8 mouse cellular contexts compared by ENCODE assay signal in the genomic region with DNA sequence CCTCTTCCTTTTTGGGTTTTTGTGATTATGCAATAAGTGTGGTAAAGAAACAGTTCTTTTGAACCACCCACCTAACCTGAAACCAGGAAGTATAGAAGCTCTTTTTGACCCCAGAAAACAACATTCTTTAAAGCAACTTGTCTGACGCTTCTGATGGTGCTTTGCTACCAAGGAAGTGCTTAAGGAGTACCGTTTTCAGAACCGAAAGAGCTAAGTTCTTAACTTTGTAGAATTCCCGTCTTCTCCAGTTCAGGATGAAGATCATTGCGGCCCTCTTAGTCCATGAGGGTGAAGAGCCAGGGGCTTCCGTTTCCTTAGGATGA. TPM values are rescaled to one million over a fixed set of nuclear protein-coding genes. Genes with fewer than 3 reads are reported as not detected.
DNase-seq lines count a peak whose midpoint lies in the region; ATAC-seq and TF ChIP-seq lines count a peak whose summit lies in the region.

No protein-coding gene starts in this region.

- H3K4me3 ChIP-seq in liver, adult 2 months (ENCODE audit: insufficient read depth, low read depth, low read length) = peak overlapping the region; percentile 32; the same call in 1 of the 2 replicates
- H3K4me3 ChIP-seq in cortical plate, adult 2 months (ENCODE audit: insufficient read depth, low read length) = peak overlapping the region; percentile 79
- H3K4me3 ChIP-seq in intestine, postnatal 0 days (ENCODE audit: low read depth, low read length) = peak overlapping the region; percentile 96
- H3K4me3 ChIP-seq in neural tube, embryonic 12.5 days = no peak overlapping the region

- no peak for DNase-seq in liver, adult 2 months (ENCODE audit: extremely low read depth, low read depth, low spot score)
- DNase-seq in liver = no peak
- DNase-seq in gastrocnemius, postnatal 10 days = no peak
- DNase-seq in ovary, postnatal 10 days (ENCODE audit: low spot score) = no peak
- no peak for DNase-seq in urinary bladder, adult 18-20 months (ENCODE audit: low spot score in 2 of 2)

- H3K36me3 ChIP-seq in liver, adult 2 months (ENCODE audit: control insufficient read depth, insufficient read depth, low read length) = no peaks in the 10 kb centered on the region
- 0 out of 2 replicates have a peak, but pooled peaks cover 2% of the 10 kb centered on the region for H3K36me3 ChIP-seq in intestine, postnatal 0 days (ENCODE audit: control insufficient read depth, insufficient read depth)
- peaks cover 4% of the 10 kb centered on the region; the same call in 1 of the 2 replicates for H3K36me3 ChIP-seq in neural tube, embryonic 12.5 days

- peaks cover 21% of the 10 kb centered on the region; the same call in 1 of the 2 replicates for H3K79me2 ChIP-seq in liver, adult 2 months (ENCODE audit: control insufficient read depth, insufficient read depth, low read length)

- TF ChIP-seq POLR2A in liver, adult 2 months (IDR thresholded peaks at IDR 0.05; ENCODE audit: extremely low read depth, insufficient read depth, low read length) = no peak
- no peak for TF ChIP-seq POLR2A in cortical plate, adult 2 months (IDR thresholded peaks at IDR 0.05; ENCODE audit: extremely low read depth, insufficient read depth, low read length)

- peak overlapping the region; percentile 23; the same call in 1 of the 2 replicates for H3K27ac ChIP-seq in liver, adult 2 months (replicated peaks; ENCODE audit: insufficient read depth, low read depth, low read length)
- no peak overlapping the region for H3K27ac ChIP-seq in cortical plate, adult 2 months (ENCODE audit: insufficient read depth, low read length)
- peak overlapping the region; percentile 98 for H3K27ac ChIP-seq in intestine, postnatal 0 days (ENCODE audit: low read depth, low read length)
- H3K27ac ChIP-seq in neural tube, embryonic 12.5 days = no peak overlapping the region

- H3K9me3 ChIP-seq in intestine, postnatal 0 days (ENCODE audit: control insufficient read depth) = no peaks in the 10 kb centered on the region
- H3K9me3 ChIP-seq in neural tube, embryonic 12.5 days = no peaks in the 10 kb centered on the region

- 38% methylated on average over 6 of the region's 6 CpGs for WGBS in liver, adult 2 months
- 23% methylated on average over 6 of the region's 6 CpGs for WGBS in intestine, postnatal 0 days
- 74% methylated on average over 6 of the region's 6 CpGs for WGBS in neural tube, embryonic 12.5 days

- no peak for ATAC-seq in intestine, postnatal 0 days
- no peak for ATAC-seq in neural tube, embryonic 12.5 days (ENCODE audit: low FRiP score, low read depth)

- H3K9ac ChIP-seq in liver, adult 2 months (ENCODE audit: low read depth, low read length) = peak overlapping the region; percentile 49; the same call in 1 of the 2 replicates
- H3K9ac ChIP-seq in intestine, postnatal 0 days (ENCODE audit: low read depth, low read length) = peak overlapping the region; percentile 98
- peak overlapping the region; percentile 91; the same call in 1 of the 2 replicates for H3K9ac ChIP-seq in neural tube, embryonic 12.5 days

- peaks cover 18% of the 10 kb centered on the region for H3K4me1 ChIP-seq in liver, adult 2 months (ENCODE audit: control insufficient read depth, insufficient read depth, low read length)
- peaks cover 6% of the 10 kb centered on the region for H3K4me1 ChIP-seq in cortical plate, adult 2 months (ENCODE audit: control insufficient read depth, insufficient read depth, low read length)
- H3K4me1 ChIP-seq in intestine, postnatal 0 days (replicated peaks; ENCODE audit: control insufficient read depth, insufficient read depth, low read length) = no peaks in the 10 kb centered on the region; the same call in 1 of the 2 replicates
- peaks cover 24% of the 10 kb centered on the region for H3K4me1 ChIP-seq in neural tube, embryonic 12.5 days

- H3K27me3 ChIP-seq in liver, adult 2 months (ENCODE audit: control insufficient read depth, insufficient read depth, low read length) = no peaks in the 10 kb centered on the region
- no peaks in the 10 kb centered on the region for H3K27me3 ChIP-seq in intestine, postnatal 0 days (replicated peaks; ENCODE audit: control insufficient read depth, insufficient read depth, low read length)
- H3K27me3 ChIP-seq in neural tube, embryonic 12.5 days (replicated peaks) = no peaks in the 10 kb centered on the region

- no peak for TF ChIP-seq CTCF in liver, adult 2 months (IDR thresholded peaks at IDR 0.05; ENCODE audit: low read depth, low read length)
- TF ChIP-seq CTCF in cortical plate, adult 2 months (IDR thresholded peaks at IDR 0.05; ENCODE audit: extremely low read depth, insufficient read depth, low read length) = no peak
- TF ChIP-seq CTCF in intestine, postnatal 0 days (IDR thresholded peaks at IDR 0.05; ENCODE audit: low read depth) = no peak

- H3K4me2 ChIP-seq in intestine, postnatal 0 days (replicated peaks; ENCODE audit: low read depth) = peak overlapping the region; percentile 62
- peak overlapping the region; percentile 79 for H3K4me2 ChIP-seq in neural tube, embryonic 12.5 days (replicated peaks)

RNA-seq across cellular contexts. Expression of gene Clint1, which starts 1.1 kb away (rescaled TPM):
- total RNA-seq in liver, adult 2 months (2014; rRNA removed) = 22.5 and 26.0 TPM in 2 replicates
- 27.2 and 30.7 TPM in 2 replicates for polyA plus RNA-seq in liver, adult 2 months (2012; rRNA removed)
- 41.5 and 41.7 TPM in 2 replicates for polyA plus RNA-seq in cortical plate, adult 2 months (2012; rRNA removed)
- 171 and 185 TPM in 2 replicates for polyA plus RNA-seq in intestine, postnatal 0 days (2015; fragmentation: Nextera tagmentation; extraction: Ambion mirVana)
- 75.9 and 78.3 TPM in 2 replicates for polyA plus RNA-seq in neural tube, embryonic 12.5 days (2016; fragmentation: Nextera tagmentation; extraction: Ambion mirVana)
- 10 to 100 TPM; 44.9 to 51.3 TPM for total RNA-seq in gastrocnemius, postnatal 10 days (2021)

Comparison
In these comparisons a context has a peak if more than half of its experiments do, and no peak if none do; other contexts are left out.
1. H3K27ac ChIP-seq: peak in liver, adult 2 months (single experiment) and intestine, postnatal 0 days (single experiment); none in cortical plate, adult 2 months (single experiment) and neural tube, embryonic 12.5 days (single experiment).
2. Peak in every context shown above with its lines, with median percentiles within 50 percentile points of each other: H3K9ac ChIP-seq.